Mouse (Mus musculus) embryonic facial prominence, embryonic 11.5 days (tissue): Measurements from ENCODE around the gene Agpat3. TPM values are rescaled to one million over a fixed set of nuclear protein-coding genes. Genes with fewer than 3 reads are reported as not detected.

Experiments used
- ATAC-seq: fragments of 200-750 bp; cut with Nextera tagmentation; replicated peaks from 2 replicates; pipeline ENCODE4 v1.8.0; 2017; ENCODE audit warnings: low read depth; ENCODE audit not compliant: insufficient number of reproducible peaks, low FRiP score, low TSS enrichment
- DNase-seq: peaks from one replicate; pipeline ENCODE4 v3.0.0-alpha.2; 2015; ENCODE audit warnings: low spot score
- H3K27ac ChIP-seq: fragments of 300-500 bp; sonication (generic); replicated peaks from 2 replicates; pipeline ENCODE4 v1.5.1; 2014; ENCODE audit warnings: mild to moderate bottlenecking, low read depth, low read length, control low read depth
- H3K27me3 ChIP-seq: fragments of 300-500 bp; sonication (generic); 2 replicates; pipeline ENCODE4 v1.6.1; 2014; ENCODE audit warnings: mild to moderate bottlenecking, low read length, moderate library complexity, mixed read lengths; ENCODE audit not compliant: control insufficient read depth, insufficient read depth
- H3K36me3 ChIP-seq: fragments of 300-500 bp; sonication (generic); replicated peaks from 2 replicates; pipeline ENCODE4 v1.6.1; 2014; ENCODE audit warnings: low read depth, mild to moderate bottlenecking, low read length, moderate library complexity, mixed read lengths; ENCODE audit not compliant: control insufficient read depth, insufficient read depth
- H3K4me1 ChIP-seq: fragments of 300-500 bp; sonication (generic); 2 replicates; pipeline ENCODE4 v1.6.1; 2014; ENCODE audit warnings: low read length, mixed read lengths; ENCODE audit not compliant: control insufficient read depth, insufficient read depth
- H3K4me2 ChIP-seq: fragments of 300-500 bp; sonication (generic); 2 replicates; pipeline ENCODE4 v1.6.1; 2014; ENCODE audit warnings: low read depth, mild to moderate bottlenecking, control low read depth, low read length, moderate library complexity
- H3K4me3 ChIP-seq: fragments of 300-500 bp; sonication (generic); 2 replicates; pipeline ENCODE4 v1.5.1; 2014; ENCODE audit warnings: low read depth, low read length, control low read depth
- H3K9ac ChIP-seq: fragments of 300-500 bp; sonication (generic); replicated peaks from 2 replicates; pipeline ENCODE4 v1.6.1; 2014; ENCODE audit warnings: mild to moderate bottlenecking, control low read depth, low read length
- H3K9me3 ChIP-seq: fragments of 300-500 bp; sonication (generic); replicated peaks from 2 replicates; pipeline ENCODE4 v1.6.1; 2016; ENCODE audit warnings: mild to moderate bottlenecking, low read length, inconsistent platforms, mixed read lengths; ENCODE audit not compliant: control insufficient read depth
- WGBS: fragments of 180-500 bp; shearing (Covaris S2); extraction: QIAGEN DNeasy Blood & Tissue Kit; methylation state at CpG from one replicate; pipeline ENCODE4 v1.1.7; 2014; 5-methylcytosine and 5-hydroxymethylcytosine counted together
- polyA plus RNA-seq: library from polyadenylated mRNA; unstranded; fragments of >200 nt; fragmentation: Nextera tagmentation; extraction: Ambion mirVana; gene quantifications from 2 replicates; pipeline ENCODE4 v1.2.1, GENCODE M21; 2014

Agpat3 gene
- polyA plus RNA-seq, 1 experiment from 2014 or later: 32.8 TPM

DNA sequence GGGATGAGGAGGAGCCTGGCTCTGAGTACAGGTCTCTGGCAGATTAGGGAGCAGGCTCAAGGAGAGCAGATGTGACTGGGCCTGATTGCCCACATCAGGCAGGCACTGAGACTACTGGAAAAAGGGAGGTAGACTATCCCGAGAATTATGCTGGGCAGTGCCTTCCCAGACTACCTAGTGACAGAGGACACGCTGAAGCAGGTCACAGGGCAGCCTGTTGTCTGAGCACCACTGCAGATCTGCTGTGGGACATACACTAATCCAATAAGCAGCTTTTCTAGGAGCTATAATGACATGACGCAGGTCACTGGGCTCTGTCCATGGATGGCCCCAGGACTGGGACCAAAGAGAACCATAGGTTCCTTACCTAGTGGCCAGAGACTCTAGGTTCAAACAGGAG lies 44.9 kb downstream of the Agpat3 start:
- Histone ChIP-seq H3K27me3 (no peaks in the 10 kb centered on the region), H3K9me3 (no peaks in the 10 kb centered on the region), H3K27ac (no peak overlapping the region), H3K4me2 (no peak overlapping the region), H3K9ac (no peak overlapping the region), H3K4me3 (no peak overlapping the region), H3K4me1 (no peaks in the 10 kb centered on the region), H3K36me3 (no peaks in the 10 kb centered on the region)
- DNase-seq (no peak), ATAC-seq (no peak)
- WGBS: 84% methylated on average over 3 of the region's 3 CpGs

DNA sequence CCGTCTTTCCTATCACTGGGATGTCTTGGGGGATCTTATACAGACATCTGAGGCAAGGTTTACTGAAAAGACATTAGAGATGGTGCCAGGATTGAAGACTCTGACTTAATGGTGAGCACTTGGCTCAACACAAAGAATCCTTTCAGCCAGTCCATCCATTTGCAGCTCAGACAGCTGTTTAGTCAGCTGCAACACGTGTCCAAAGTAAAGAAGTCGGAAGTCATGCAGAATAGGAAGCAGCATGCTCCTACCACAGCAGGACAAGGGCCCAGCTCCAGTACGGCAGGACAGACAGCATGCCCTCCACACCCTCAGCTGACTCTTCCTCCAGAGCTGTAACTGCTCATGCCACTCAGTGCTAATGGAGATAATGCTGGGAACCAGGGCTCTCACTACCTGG lies 46.3 kb downstream of the Agpat3 start:
- no peak for ATAC-seq
- Histone ChIP-seq H3K9me3 (no peaks in the 10 kb centered on the region), H3K9ac (no peak overlapping the region), H3K27ac (no peak overlapping the region), H3K36me3 (no peaks in the 10 kb centered on the region), H3K4me2 (no peak overlapping the region), H3K4me3 (no peak overlapping the region), H3K4me1 (no peaks in the 10 kb centered on the region), H3K27me3 (no peaks in the 10 kb centered on the region)
- DNase-seq: no peak
- WGBS: 58% methylated on average over 4 of the region's 4 CpGs

DNA sequence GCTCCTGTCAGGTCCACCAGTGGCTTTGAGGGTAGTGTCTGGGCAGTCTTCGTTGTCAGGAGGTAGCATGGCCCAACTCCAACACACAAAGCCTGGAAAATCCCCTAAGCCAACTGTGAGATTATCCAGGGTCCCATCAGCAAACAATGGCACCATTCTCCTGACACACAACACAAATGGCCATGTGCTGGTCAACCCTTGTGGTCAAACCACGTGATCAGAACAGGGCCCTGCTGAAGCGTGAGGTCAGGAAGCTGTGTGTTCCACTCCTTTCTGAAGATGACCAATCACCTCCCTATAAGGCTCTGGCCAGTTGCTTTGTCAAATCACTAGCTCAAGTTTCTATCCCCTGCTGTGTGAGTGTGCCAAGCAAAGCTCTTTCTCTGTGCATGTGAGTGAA lies 47.3 kb downstream of the Agpat3 start:
- H3K9ac ChIP-seq: no peak overlapping the region
- WGBS: 53% methylated on average over 3 of the region's 3 CpGs
- no peak overlapping the region for H3K27ac ChIP-seq
- no peak overlapping the region for H3K4me2 ChIP-seq
- DNase-seq (no peak), ATAC-seq (no peak)
- H3K4me3 ChIP-seq: no peak overlapping the region
- H3K4me1 ChIP-seq: no peaks in the 10 kb centered on the region
- H3K36me3 ChIP-seq: no peaks in the 10 kb centered on the region
- no peaks in the 10 kb centered on the region for H3K27me3 ChIP-seq
- no peaks in the 10 kb centered on the region for H3K9me3 ChIP-seq

DNA sequence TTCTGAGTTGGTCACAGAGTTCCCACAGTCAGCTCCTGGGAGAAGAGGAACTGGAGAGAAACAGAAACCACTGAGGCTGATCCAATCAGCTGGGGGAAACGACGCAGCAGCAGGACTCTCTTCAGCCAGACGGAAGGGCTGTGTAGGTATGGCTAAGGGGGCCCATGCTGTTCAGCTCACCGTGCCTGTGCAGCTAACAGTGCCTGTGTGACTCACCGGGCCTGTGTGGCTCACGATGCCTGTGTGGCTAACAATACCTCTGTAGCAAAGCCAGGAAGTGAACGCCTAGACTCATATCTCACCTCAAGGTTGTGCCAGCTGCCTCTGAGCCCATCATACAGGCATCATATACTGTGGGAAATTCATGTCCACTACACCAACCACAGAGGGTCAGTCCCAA lies 48.6 kb downstream of the Agpat3 start:
- Histone ChIP-seq H3K27ac (no peak overlapping the region), H3K9ac (no peak overlapping the region), H3K4me3 (no peak overlapping the region), H3K36me3 (no peaks in the 10 kb centered on the region), H3K4me2 (no peak overlapping the region), H3K9me3 (no peaks in the 10 kb centered on the region), H3K27me3 (no peaks in the 10 kb centered on the region), H3K4me1 (no peaks in the 10 kb centered on the region)
- ATAC-seq (no peak), DNase-seq (no peak)
- WGBS: 85% methylated on average over 7 of the region's 7 CpGs

DNA sequence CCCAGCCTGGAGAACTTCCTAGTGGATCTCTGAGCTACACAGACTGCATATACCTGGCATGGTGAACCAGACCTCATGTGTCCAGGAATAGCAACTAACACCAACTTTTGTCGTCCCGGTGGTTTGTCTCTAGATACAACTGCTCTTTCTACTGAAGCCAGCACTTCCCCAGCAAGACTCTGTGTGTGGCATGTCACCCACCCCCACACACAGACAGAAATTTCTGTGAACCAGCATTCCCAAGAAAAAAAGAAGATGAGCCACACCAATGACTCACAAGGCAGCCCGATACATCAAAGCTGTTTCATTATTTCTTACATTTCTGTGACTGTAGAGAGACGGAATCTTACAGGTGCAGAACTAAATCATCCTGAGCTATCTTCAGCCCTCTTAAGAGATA lies 52.2 kb downstream of the Agpat3 start:
- 89% methylated on average over 4 of the region's 4 CpGs for WGBS

DNA sequence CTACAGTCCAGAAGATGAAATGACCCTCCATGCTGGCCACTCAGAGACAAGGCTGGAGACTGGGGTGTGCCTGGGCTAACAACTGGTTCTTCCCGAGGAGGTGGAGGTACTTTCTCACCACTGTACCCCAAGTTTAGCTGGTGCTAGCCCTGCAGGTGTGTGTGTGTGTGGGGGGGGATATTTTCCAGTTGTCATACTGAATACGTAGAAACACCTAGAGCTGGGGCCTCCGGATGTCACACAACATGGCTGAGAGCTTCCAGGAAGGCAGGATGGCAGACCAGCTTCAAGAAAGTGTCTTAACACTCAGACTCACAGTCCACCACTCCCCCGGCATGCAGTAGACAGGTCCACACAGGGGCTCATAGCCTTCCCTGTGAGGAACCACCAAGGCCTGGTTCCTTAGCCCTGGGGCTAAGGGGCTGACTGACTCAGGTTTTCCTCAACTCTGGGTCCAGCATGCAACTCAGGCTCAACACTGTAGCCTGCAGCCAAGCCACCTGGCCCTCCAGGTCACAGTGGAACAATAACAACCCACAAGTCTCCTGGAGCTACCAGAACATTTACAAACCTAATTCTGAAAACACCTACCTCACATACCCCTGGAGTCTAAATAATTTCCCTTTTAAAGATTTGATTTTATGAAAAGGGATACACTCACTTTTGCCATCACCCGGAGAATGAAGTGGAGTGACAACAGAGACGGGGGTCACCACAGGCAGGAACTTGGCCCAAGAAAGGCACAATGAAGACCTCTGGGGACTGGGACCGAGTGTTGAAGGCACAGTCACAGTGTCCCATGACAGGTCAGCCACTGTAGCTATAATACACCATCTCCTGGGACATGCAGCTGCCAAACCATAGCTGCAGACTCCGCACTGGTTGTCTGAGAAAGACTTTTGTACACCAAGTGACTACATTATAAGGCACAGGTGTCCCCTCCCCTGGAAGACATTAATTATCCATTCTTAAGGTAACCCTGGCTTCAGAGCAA lies 53.3 kb downstream of the Agpat3 start:
- ATAC-seq: no peak
- 89% methylated on average over 8 of the region's 8 CpGs for WGBS
- H3K27ac ChIP-seq: no peak overlapping the region

More for the DNA sequence above, 52.2 kb downstream of the Agpat3 start:
- ATAC-seq: no peak
- no peaks in the 10 kb centered on the region for H3K9me3 ChIP-seq
- no peaks in the 10 kb centered on the region for H3K4me1 ChIP-seq
- H3K4me3 ChIP-seq: no peak overlapping the region
- no peak overlapping the region for H3K4me2 ChIP-seq
- H3K9ac ChIP-seq: no peak overlapping the region
- no peak overlapping the region for H3K27ac ChIP-seq
- DNase-seq: no peak
- H3K27me3 ChIP-seq: no peaks in the 10 kb centered on the region
- H3K36me3 ChIP-seq: no peaks in the 10 kb centered on the region

DNA sequence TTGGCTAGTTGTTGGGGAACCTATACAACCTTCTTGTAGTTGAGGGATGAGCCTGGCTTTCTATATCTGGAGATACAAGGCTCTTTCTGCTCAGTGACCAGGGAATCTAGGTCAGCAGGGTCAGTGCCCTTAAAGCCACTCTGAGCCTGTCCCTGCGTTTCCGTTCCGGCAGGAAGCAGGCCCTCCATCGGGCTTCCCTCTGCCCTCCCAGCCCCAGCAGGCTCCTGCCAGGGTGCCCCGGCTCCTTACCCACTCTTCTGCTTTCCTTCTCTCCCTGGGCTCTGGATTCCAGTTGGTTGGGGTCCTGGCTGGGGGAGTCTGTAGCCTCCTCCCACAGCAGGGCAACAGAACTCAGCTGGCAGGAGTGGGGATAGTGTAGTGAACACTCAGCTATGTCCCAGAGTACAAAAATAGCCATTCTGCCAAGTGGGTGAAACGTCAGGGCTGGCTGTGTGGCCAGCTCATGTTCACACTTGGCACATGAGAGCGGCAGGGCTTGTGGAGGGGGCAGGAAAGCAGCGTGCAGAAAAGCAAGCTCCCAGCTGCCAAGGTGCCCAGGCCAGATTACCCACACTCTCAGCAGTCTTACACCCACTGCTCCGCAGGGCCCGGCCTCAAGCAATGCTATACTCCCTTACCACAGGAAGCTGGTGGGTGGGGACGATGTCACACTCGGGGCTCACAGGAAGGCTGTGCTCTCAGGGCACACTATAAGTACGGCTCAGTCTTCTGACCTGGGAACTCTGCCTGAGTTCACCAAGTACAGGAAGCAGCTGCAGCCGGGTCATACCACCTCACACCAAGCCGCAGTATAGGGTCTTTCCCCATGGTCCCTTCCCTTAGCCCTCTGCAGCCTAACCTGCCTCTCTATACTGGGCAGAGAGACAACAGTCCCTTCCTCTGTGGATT lies 54.5 kb downstream of the Agpat3 start:
- Histone ChIP-seq H3K36me3 (no peaks in the 10 kb centered on the region), H3K9me3 (no peaks in the 10 kb centered on the region), H3K4me2 (no peak overlapping the region), H3K4me3 (no peak overlapping the region), H3K9ac (no peak overlapping the region), H3K27me3 (no peaks in the 10 kb centered on the region), H3K27ac (no peak overlapping the region; the same call in 1 of the 2 replicates), H3K4me1 (no peaks in the 10 kb centered on the region)
- 46% methylated on average over 15 of the region's 15 CpGs for WGBS
- ATAC-seq (no peak), DNase-seq (peak; percentile 20)

More for the DNA sequence above, 53.3 kb downstream of the Agpat3 start:
- Histone ChIP-seq H3K4me1 (no peaks in the 10 kb centered on the region), H3K9me3 (no peaks in the 10 kb centered on the region), H3K4me2 (no peak overlapping the region), H3K4me3 (no peak overlapping the region), H3K9ac (no peak overlapping the region), H3K27me3 (no peaks in the 10 kb centered on the region), H3K36me3 (no peaks in the 10 kb centered on the region)
- no peak for DNase-seq
